Mouse (Mus musculus) liver, embryonic 14 days (tissue): ENCODE results near the gene Plcxd1. TPM values are rescaled to one million over a fixed set of nuclear protein-coding genes. Genes with fewer than 3 reads are reported as not detected.

Experiments used
- polyA plus RNA-seq: library from polyadenylated mRNA; depleted of rRNA; stranded (reverse); fragments of >200 nt; gene quantifications from 2 replicates; pipeline ENCODE4 v1.2.3, GENCODE M21; 2012; rRNA removed

Plcxd1 gene
- polyA plus RNA-seq = 0.07 and 0.18 TPM in 2 replicates

GRCm38 (mm10) chr5:110099656-110100580 is at the start of gene Plcxd1:
Gene Plcxd1 (plus strand): TSS chr5:110099969.

GRCm38 (mm10) chr5:110072413-110072812 is 27.4 kb upstream of the Plcxd1 start, which contains the start of gene Gm17655:
Gene Gm17655 (minus strand): TSS chr5:110072513.

DNA sequence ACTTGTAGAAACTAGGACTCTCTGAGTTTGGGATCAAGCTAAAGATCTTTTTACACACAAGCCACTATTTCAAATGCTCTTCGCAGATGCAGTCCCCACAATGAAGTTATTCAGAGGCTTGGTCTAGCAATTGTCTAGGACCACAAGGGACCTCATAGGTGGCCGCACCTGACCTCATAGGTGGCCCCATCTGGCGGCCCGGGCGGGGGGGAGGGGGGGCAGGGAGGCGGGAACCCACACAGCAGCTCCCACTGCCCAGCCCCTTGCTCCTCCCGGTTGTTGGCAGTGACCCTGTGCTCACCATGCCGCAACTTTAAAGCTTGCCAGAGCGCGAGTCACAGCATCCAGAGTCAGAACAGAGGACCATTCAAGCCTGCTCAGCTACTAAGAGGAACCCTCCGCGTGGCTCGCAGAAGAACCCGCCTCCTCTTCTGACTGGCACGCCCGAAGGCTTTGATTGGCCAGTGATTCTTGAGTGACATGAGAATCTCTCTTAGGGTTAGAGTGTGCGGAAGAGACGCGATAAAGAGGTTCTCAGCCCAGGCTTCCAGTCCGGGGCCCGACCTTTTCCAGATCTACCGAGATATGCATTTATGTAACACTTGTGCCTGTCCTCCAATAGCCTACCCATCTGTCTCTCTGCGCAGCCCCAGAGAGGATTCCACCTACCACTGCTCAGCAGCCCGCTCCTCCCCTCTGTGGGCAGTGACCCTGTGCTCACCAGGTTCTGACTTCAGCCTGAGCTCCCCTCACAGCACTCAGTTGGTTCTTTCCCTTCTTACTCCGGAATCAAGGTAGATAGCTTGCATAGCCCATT is 5.5 kb upstream of the Plcxd1 start, which contains the start of gene Gm35315:
TSS of gene Gm35315 (minus strand) at position 391 of the 817 bp plus-strand sequence.

DNA sequence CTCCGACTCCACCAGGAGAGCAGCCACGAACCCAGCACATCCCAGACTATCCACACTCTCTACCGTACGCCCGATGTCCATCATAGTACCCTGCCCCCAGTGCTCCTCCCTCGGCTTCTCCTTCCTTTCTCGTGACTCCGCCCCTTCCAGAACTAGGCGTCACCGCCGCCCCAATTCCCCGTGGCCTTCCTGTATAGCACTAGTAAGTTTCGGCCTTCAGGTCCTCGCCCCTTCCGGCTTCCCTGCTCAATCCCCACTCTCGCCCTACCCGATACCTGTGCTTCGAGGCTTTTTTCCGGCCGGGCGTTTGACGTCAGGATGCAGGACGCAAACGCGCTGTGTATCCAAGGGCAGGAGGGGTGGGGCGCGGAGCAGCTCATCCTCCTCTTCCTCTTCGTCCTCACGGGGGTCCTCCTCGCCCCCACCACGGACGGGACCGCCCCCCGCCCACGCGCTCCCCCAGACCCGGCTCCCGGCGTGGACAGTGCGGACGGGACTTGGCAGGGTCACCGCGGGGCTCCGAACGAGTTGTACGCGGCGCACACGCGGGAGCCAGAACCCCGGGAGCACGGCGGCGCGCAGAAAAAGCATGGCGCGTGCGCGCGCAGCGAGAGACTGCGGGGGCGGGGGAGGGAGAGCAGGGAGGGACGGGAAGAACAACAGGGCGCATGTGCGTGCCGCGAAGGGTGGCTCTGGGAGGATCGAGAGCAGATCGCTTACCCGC is 8.0 kb downstream of the Plcxd1 start, which contains the start of gene Gtpbp6:
TSS of gene Gtpbp6 (minus strand) at position 617 of the 724 bp plus-strand sequence.

GRCm38 (mm10) chr5:110109991-110110441 is 10.2 kb downstream of the Plcxd1 start, which contains the start of gene Zfp605:
Gene Zfp605 (plus strand): TSS chr5:110110092.

DNA sequence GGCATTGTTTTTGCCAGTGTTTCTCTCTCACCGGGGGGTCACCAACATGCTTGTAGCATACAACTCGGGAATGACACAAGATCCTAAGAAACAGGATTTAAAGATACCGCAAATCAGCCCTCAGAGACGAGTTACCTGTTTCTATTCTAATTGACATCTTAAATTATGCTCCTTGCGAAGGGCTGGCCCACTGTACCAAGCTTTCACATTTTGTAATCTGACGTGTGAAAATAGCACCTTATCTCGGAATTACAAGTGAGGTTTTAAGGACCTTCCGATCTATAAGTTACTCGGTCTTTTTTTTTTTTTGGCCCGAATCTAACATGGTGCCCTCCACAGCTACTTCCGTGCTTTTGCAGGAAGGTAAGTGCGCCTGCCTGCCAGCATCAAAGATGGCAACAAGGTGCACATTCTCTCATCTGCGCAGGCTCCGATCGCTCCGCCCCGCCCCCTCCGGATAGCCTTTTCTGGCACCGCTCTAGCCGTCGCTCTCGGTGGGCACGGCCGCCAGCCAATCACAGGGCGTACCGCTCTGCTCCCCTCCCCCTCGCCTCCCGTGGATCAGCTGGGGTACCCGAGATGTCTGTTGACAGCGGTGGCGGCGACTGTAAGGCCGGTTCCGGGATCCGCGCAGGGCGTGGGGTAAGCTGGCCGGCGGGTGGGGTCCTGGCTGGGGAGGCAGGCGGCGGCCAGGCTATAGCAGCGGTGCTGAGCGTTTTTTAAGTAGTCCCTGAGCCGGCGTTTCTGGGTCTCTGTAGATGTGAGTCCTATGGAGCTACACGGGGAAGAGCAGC is 35.7 kb downstream of the Plcxd1 start, which contains the start of gene Chfr:
TSS of gene Chfr (plus strand) at position 550 of the 794 bp plus-strand sequence.

Other genes with a start within 250 kb of the Plcxd1 start
- 0.02 TPM in 2 replicates for gene Gm15446, start 176.6 kb upstream of the Plcxd1 start, polyA plus RNA-seq
- gene Zfp932, start 103.4 kb upstream of the Plcxd1 start, polyA plus RNA-seq = 5.0 and 5.3 TPM in 2 replicates
- gene Gm17655, start 27.5 kb upstream of the Plcxd1 start, polyA plus RNA-seq = 0.83 and 1.2 TPM in 2 replicates
- 0.84 and 0.86 TPM in 2 replicates for gene Gm35315, start 5.5 kb upstream of the Plcxd1 start, polyA plus RNA-seq
- 17.9 and 19.1 TPM in 2 replicates for gene Gtpbp6, start 8.2 kb downstream of the Plcxd1 start, polyA plus RNA-seq
- 0.68 and 0.84 TPM in 2 replicates for gene Zfp605, start 10.1 kb downstream of the Plcxd1 start, polyA plus RNA-seq
- gene Chfr, start 35.9 kb downstream of the Plcxd1 start, polyA plus RNA-seq = 14.7 and 16.9 TPM in 2 replicates
- gene Golga3, start 76.7 kb downstream of the Plcxd1 start, polyA plus RNA-seq = 5.0 and 5.1 TPM in 2 replicates
- 5.9 and 7.0 TPM in 2 replicates for gene Ankle2, start 131.0 kb downstream of the Plcxd1 start, polyA plus RNA-seq
- 17.6 and 20.1 TPM in 2 replicates for gene Pgam5, start 169.9 kb downstream of the Plcxd1 start, polyA plus RNA-seq
- 14.8 and 17.5 TPM in 2 replicates for gene Pxmp2, start 186.2 kb downstream of the Plcxd1 start, polyA plus RNA-seq
- gene Pole, start 186.3 kb downstream of the Plcxd1 start, polyA plus RNA-seq = 14.8 and 18.5 TPM in 2 replicates
- 0.02 TPM in 1 of 2 replicates, not detected in the other for gene P2rx2, start 243.2 kb downstream of the Plcxd1 start, polyA plus RNA-seq
- gene Lrcol1, start 244.8 kb downstream of the Plcxd1 start, polyA plus RNA-seq = not detected in 2 replicates